Mouse (Mus musculus) kidney, adult 2 months (tissue): Measurements from ENCODE around the gene Utp20.

Experiments used
- CTCF ChIP-seq: fragments of 200-500 bp; conservative IDR thresholded peaks from 2 replicates; pipeline ENCODE4 v1.5.1; 2011; ENCODE audit warnings: low read depth, mild to moderate bottlenecking, control low read depth, low read length, moderate library complexity, mixed read lengths; ENCODE audit not compliant: insufficient read depth, insufficient read length
- POLR2A ChIP-seq: fragments of 200-500 bp; IDR thresholded peaks from one replicate; pipeline ENCODE4 v1.6.1; 2011; ENCODE audit warnings: low read depth, low read length, control low read depth

DNA sequence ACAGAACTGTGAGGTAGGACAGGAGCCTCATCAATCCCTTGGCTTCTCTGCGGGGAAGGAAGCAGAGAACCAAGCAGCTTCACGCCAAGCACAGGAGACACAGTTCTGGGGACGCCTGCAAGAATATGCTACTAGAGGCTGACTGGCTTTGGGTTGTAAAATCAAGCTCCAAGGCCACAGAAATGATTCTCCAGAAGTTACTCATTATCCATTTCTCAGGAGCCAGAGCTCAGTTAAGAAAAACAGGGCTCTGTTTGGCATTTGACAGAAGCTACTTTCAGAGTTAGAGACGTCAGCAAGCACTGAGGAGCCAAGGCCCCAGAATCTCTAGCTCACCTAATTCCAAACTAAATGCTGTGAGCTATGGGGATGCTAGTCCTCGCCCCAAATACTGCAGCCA is 14.9 kb downstream of the Utp20 start:
- TF ChIP-seq POLR2A (no peak), CTCF (no peak)
